Mouse (Mus musculus): Measurements from ENCODE around the gene Gm5483. TPM values are rescaled to one million over a fixed set of nuclear protein-coding genes. Genes with fewer than 3 reads are reported as not detected.
A peak's percentile ranks its signal among the peaks of the same experiment; 100 is the strongest.
"Not testable (repeated sequence)": the region's sequence is repeated elsewhere in the genome, so short reads cannot be mapped to it uniquely, and the experiment has no call there.

Gm5483 gene
- 10 to 100 TPM in 1 of 2 experiments, not detected in 1; 11.8 TPM for total RNA-seq (2021)
- long read RNA-seq, experiment 1, result 0 reads
- long read RNA-seq, experiment 2, result 0 reads

- DNase-seq, result not testable (repeated sequence)
Observed at GRCm38 (mm10) chr16:36183912-36184311, at the start of gene Gm5483. Gene Gm5483 (plus strand): TSS chr16:36184212.

GRCm38 (mm10) chr16:36138201-36138600, 45.8 kb upstream of the Gm5483 start:
- DNase-seq, result no peak

- no peak for DNase-seq
Observed at GRCm38 (mm10) chr16:36156402-36156975, 27.5 kb upstream of the Gm5483 start, which contains the start of gene Stfa2l1. Gene Stfa2l1 (plus strand): TSS chr16:36156811.

- not testable (repeated sequence) for DNase-seq
Observed at GRCm38 (mm10) chr16:36167841-36168240, 16.2 kb upstream of the Gm5483 start.

- no peak for DNase-seq
Observed at GRCm38 (mm10) chr16:36176108-36176507, 7.9 kb upstream of the Gm5483 start.

- no peak for DNase-seq
Observed at GRCm38 (mm10) chr16:36179910-36180309, 4.1 kb upstream of the Gm5483 start.

GRCm38 (mm10) chr16:36199226-36199625, 15.2 kb downstream of the Gm5483 start:
- DNase-seq, result no peak

- DNase-seq, result peak; percentile 4
Observed at GRCm38 (mm10) chr16:36203846-36204245, 19.8 kb downstream of the Gm5483 start.

- DNase-seq, result not testable (repeated sequence)
Observed at GRCm38 (mm10) chr16:36205684-36206083, 21.7 kb downstream of the Gm5483 start.

GRCm38 (mm10) chr16:36209967-36210453, 26.0 kb downstream of the Gm5483 start, which contains the start of gene Gm5416:
Gene Gm5416 (plus strand): TSS chr16:36210403.
- DNase-seq, result no peak

- not testable (repeated sequence) for DNase-seq
Observed at GRCm38 (mm10) chr16:36221168-36221567, 37.2 kb downstream of the Gm5483 start, which contains the start of gene 2010005H15Rik. Gene 2010005H15Rik (plus strand): TSS chr16:36221468.

Other genes starting within 250 kb of the Gm5483 start
- 1 to 10 TPM; 6.2 to 6.8 TPM for gene Parp9, start 245.7 kb upstream of the Gm5483 start, total RNA-seq (2021)
- gene Dtx3l, start 245.1 kb upstream of the Gm5483 start, total RNA-seq (2021), result 1 to 10 TPM; 4.8 to 5.0 TPM
- gene Kpna1, start 205.5 kb upstream of the Gm5483 start, total RNA-seq (2021), result 10 to 100 TPM; 91.4 to 93.6 TPM
- 1 to 10 TPM; 3.1 to 4.4 TPM for gene Wdr5b, start 143.0 kb upstream of the Gm5483 start, total RNA-seq (2021)
- 100 to 1,000 TPM; 130 to 134 TPM for gene Fam162a, start 112.6 kb upstream of the Gm5483 start, total RNA-seq (2021)
- gene Ccdc58, start 112.5 kb upstream of the Gm5483 start, total RNA-seq (2021), result 10 to 100 TPM; 36.4 to 42.3 TPM
- gene Csta1, start 53.0 kb upstream of the Gm5483 start, total RNA-seq (2021), result not detected
- 1 to 10 TPM in 1 of 2 experiments, not detected in 1; 7.2 TPM for gene Stfa2l1, start 27.4 kb upstream of the Gm5483 start, total RNA-seq (2021)
- gene Gm5416, start 26.2 kb downstream of the Gm5483 start, total RNA-seq (2021), result not detected
- 1 to 10 TPM in 1 of 2 experiments, not detected in 1; 1.3 TPM for gene 2010005H15Rik, start 37.3 kb downstream of the Gm5483 start, total RNA-seq (2021)
- gene Stfa1, start 92.7 kb downstream of the Gm5483 start, total RNA-seq (2021), result 10 to 100 TPM in 1 of 2 experiments, not detected in 1; 10.4 TPM
- not detected for gene BC117090, start 150.1 kb downstream of the Gm5483 start, total RNA-seq (2021)
- 10 to 100 TPM in 1 of 2 experiments, not detected in 1; 15.7 TPM for gene BC100530, start 183.5 kb downstream of the Gm5483 start, total RNA-seq (2021)
- gene Stfa2, start 224.2 kb downstream of the Gm5483 start, total RNA-seq (2021), result 1 to 10 TPM in 1 of 2 experiments, not detected in 1; 6.0 TPM